Mouse (Mus musculus) T-helper 2 cell (primary cell): ENCODE data around the gene Xrcc4.

ENCODE experiments used
- in situ Hi-C: fragments of 300-600 bp; cut with MboI, MseI; formaldehyde crosslinking; loops from one replicate; pipeline ENCODE4 v1.15.1; 2025; ENCODE audit warnings: high pct_unique_total_duplicates

Xrcc4 gene

GRCm38 (mm10) chr13:89968671-89969070 lies 120.7 kb downstream of the Xrcc4 start:
- in situ Hi-C loops, result no loop called here

GRCm38 (mm10) chr13:89944354-89944753 lies 145.1 kb downstream of the Xrcc4 start:
- in situ Hi-C loops, result no loop called here

- in situ Hi-C loops, result no loop called here
Observed at GRCm38 (mm10) chr13:89929477-89929876, 159.9 kb downstream of the Xrcc4 start.

GRCm38 (mm10) chr13:89918814-89919481 lies 170.5 kb downstream of the Xrcc4 start:
- in situ Hi-C loops, result no loop called here

GRCm38 (mm10) chr13:89914332-89914731 lies 175.1 kb downstream of the Xrcc4 start:
- in situ Hi-C loops, result no loop called here

- in situ Hi-C loops, result no loop called here
Observed at GRCm38 (mm10) chr13:89913891-89914290, 175.5 kb downstream of the Xrcc4 start.

GRCm38 (mm10) chr13:89906120-89906519 lies 183.3 kb downstream of the Xrcc4 start:
- in situ Hi-C loops, result no loop called here

GRCm38 (mm10) chr13:89899066-89899465 lies 190.3 kb downstream of the Xrcc4 start:
- in situ Hi-C loops, result no loop called here

- in situ Hi-C loops, result no loop called here
Observed at GRCm38 (mm10) chr13:89892140-89892539, 197.3 kb downstream of the Xrcc4 start.

GRCm38 (mm10) chr13:89890159-89890558 lies 199.2 kb downstream of the Xrcc4 start:
- in situ Hi-C loops, result no loop called here

- in situ Hi-C loops, result no loop called here
Observed at GRCm38 (mm10) chr13:89889074-89889473, 200.3 kb downstream of the Xrcc4 start.

GRCm38 (mm10) chr13:89883523-89883922 lies 205.9 kb downstream of the Xrcc4 start:
- in situ Hi-C loops, result no loop called here

GRCm38 (mm10) chr13:89881281-89881680 lies 208.1 kb downstream of the Xrcc4 start:
- in situ Hi-C loops, result no loop called here

- in situ Hi-C loops, result no loop called here
Observed at GRCm38 (mm10) chr13:89878832-89879468, 210.5 kb downstream of the Xrcc4 start.

GRCm38 (mm10) chr13:89875499-89875898 lies 213.9 kb downstream of the Xrcc4 start:
- in situ Hi-C loops, result no loop called here

GRCm38 (mm10) chr13:89872725-89873124 lies 216.7 kb downstream of the Xrcc4 start:
- in situ Hi-C loops, result no loop called here

GRCm38 (mm10) chr13:89854139-89854538 lies 235.3 kb downstream of the Xrcc4 start:
- in situ Hi-C loops, result no loop called here

GRCm38 (mm10) chr13:89850746-89851145 lies 238.7 kb downstream of the Xrcc4 start:
- in situ Hi-C loops, result no loop called here

GRCm38 (mm10) chr13:89849955-89850354 lies 239.5 kb downstream of the Xrcc4 start:
- in situ Hi-C loops, result no loop called here

- in situ Hi-C loops, result no loop called here
Observed at GRCm38 (mm10) chr13:89838635-89839034, 250.8 kb downstream of the Xrcc4 start.

- in situ Hi-C loops, result no loop called here
Observed at GRCm38 (mm10) chr13:89834485-89834884, 254.9 kb downstream of the Xrcc4 start.

- in situ Hi-C loops, result no loop called here
Observed at GRCm38 (mm10) chr13:89833053-89833670, 256.2 kb downstream of the Xrcc4 start.

- in situ Hi-C loops, result no loop called here
Observed at GRCm38 (mm10) chr13:89828429-89828970, 260.9 kb downstream of the Xrcc4 start.
